Mouse (Mus musculus) forebrain, embryonic 12.5 days (tissue): ENCODE measurements around the gene Gm28043. TPM values are rescaled to one million over a fixed set of nuclear protein-coding genes. Genes with fewer than 3 reads are reported as not detected.

Experiments used
- microRNA-seq: library from miRNA; unstranded; fragments of <30 nt; microRNA quantifications from one replicate; pipeline ENCODE4, GENCODE M21; 2017
- polyA plus RNA-seq: library from polyadenylated mRNA; unstranded; fragments of >200 nt; fragmentation: Nextera tagmentation; extraction: Ambion mirVana; gene quantifications from 2 replicates; pipeline ENCODE4 v1.2.1, GENCODE M21; 2016

Gm28043 gene
- polyA plus RNA-seq, 1 experiment from 2014 or later, result 4.6 TPM

Small RNA genes within 50 kb of the gene (microRNA-seq; reads per million reads assigned to microRNA genes)
- gene Mir7667, result not detected

Other genes with a start within 250 kb of the Gm28043 start
- 18.9 and 22.6 TPM in 2 replicates for gene Pim1, start 124.1 kb upstream of the Gm28043 start, polyA plus RNA-seq
- not detected in 2 replicates for gene Gm17657, start 65.2 kb upstream of the Gm28043 start, polyA plus RNA-seq
- gene Tbc1d22b, start 65.1 kb upstream of the Gm28043 start, polyA plus RNA-seq, result 24.3 and 27.0 TPM in 2 replicates
- 1.2 and 1.5 TPM in 2 replicates for gene Tmem217, start 62.5 kb upstream of the Gm28043 start, polyA plus RNA-seq
- 113 and 117 TPM in 2 replicates for gene Rnf8, start 86 bp upstream of the Gm28043 start, polyA plus RNA-seq
- gene Cmtr1, start 45.7 kb downstream of the Gm28043 start, polyA plus RNA-seq, result 154 and 166 TPM in 2 replicates
- 15.8 and 17.8 TPM in 2 replicates for gene Ccdc167, start 102.2 kb downstream of the Gm28043 start, polyA plus RNA-seq